Mouse (Mus musculus) layer of hippocampus, adult 18-20 months (tissue): Measurements from ENCODE around the gene Dync2h1. TPM values are rescaled to one million over a fixed set of nuclear protein-coding genes. Genes with fewer than 3 reads are reported as not detected.
"Not testable (repeated sequence)": the region's sequence is repeated elsewhere in the genome, so short reads cannot be mapped to it uniquely, and the experiment has no call there.

ENCODE experiments used
- DNase-seq, 2 experiments: peaks; one replicate each; pipeline ENCODE4 v3.0.0; 2022; ENCODE audit warnings: low spot score in 2 of 2
- long read RNA-seq: library from polyadenylated mRNA; stranded (forward); transcript quantifications from one replicate; pipeline ENCODE4 v2.0.0, GENCODE M21; 2021
- total RNA-seq, 2 experiments: library from RNA; stranded (reverse); gene quantifications; 2 replicates each; pipeline ENCODE4 v1.2.3; 2021

Dync2h1 gene
- total RNA-seq: 10 to 100 TPM; 28.0 to 29.4 TPM
- long read RNA-seq, partial matches to known transcripts: 0 of 12 reads
- long read RNA-seq, other reads (novel, unspliced or antisense): 12 of 12 reads

DNA sequence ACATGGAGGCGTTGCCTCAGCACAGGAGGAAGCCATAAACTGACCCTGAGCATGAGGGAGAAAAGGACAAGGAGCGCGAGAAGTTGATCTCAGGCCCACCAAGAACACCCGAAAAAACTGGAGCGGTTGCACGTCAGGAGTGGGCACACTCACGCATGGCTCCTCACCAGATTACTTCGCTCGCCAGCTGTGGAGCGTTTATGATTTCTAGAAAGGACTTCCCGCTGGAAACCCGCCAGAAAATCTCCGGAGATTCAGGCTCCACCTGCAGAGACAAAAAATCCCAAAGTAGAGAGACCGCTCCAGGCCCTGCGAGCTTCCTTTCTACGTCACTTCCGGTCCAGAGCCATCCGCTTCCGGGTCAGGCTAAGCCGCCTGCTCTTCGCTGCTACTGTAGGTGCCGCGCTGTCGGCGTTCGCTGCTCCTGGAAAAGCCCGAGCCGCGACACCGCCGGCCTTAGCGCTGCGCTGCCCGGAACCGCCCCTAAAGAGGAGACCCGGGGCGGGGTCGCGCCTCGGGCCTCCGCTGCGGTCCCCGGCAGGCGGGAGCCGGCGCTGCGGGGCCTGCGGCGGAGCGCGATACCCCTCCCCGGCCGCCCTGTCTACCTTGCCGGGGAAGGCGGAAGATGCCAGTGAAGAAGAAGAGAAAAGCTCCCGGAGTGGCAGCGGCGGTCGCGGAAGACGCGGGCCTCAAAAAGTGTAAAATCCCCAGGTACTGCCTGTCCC lies at the start of gene Dync2h1, which contains the start of gene Dcun1d5:
Gene Dync2h1, minus strand, starts transcription at position 275 of the 725 bp plus-strand sequence.
Gene Dcun1d5, plus strand, starts transcription at position 349 of the 725 bp plus-strand sequence.
- peak; percentile 89 to 95 for DNase-seq

DNA sequence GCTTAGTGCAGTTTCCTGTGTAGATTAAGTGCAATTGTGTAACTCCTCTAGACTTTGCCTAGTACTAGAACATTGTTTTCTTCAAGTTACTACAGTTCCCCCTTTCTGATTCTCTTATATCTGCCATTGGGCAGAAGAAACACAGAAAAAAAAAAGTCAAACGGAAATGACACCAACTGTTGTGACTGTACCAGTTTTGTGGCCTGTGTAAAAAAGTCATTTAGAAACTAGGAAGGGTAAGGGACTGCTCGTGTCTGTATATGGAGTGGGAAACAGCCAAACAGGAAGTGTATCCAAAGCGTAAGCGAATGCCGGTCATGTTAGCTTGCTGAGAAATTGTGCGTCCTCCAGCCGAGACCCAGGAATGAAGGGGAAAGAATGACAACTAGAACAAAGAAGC lies 37.2 kb upstream of the Dync2h1 start:
- no peak for DNase-seq

DNA sequence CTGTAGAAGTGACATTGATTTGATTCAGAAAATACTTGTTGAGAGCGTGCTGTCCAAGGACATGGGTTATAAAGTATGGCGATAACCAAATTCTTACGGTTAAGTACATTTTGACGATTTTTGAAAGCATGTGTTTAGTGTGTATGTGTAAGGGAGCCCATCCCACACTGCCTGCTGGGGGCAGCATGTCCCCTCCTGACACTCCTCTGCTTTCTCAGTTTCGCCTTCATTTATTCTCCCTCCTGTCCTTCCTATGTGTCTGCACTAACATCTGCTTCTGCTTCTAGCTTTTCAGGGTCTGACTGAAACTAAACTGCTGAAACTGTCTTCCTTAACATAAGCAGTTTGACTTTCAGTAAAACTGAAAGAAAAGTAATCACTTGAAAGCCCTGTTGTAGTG lies 36.8 kb upstream of the Dync2h1 start:
- DNase-seq: no peak

DNA sequence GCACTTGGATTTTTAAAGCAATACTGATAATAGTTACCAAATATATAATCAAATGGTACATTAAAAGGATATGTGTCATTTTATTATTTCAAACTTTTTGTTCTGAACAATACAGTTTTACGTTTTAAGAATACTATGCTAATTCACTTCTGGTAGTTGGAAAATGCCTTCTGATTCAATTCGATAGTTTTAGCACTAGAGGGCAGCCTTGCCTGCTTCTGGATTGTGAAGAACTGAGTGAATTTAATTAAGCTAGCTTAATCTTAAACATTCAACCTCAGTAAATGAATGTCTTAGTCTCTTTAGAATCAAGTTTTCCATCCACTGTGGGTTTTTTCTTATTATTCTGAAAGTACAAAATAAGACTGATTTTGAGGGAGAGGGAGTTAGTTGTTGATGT lies 32.0 kb upstream of the Dync2h1 start:
- DNase-seq: peak in 1 of 2 experiments; percentile 9

DNA sequence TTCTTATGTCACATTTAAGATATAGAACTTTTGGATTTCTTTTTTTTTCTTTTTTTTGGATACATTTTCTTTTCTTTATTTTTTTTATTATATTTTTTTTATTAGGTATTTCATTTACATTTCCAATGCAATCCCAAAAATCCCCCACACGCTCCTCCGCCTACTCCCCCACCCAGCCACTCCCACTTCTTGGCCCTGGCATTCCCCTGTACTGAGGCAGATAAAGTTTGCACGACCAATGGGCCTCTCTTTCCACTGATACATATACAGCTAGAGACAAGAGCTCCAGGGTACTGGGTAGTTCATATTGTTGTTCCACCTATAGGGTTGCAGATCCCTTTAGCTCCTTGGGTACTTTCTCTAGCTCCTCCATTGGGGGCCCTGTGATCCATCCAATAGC lies 6.4 kb upstream of the Dync2h1 start:
- DNase-seq: not testable (repeated sequence)

DNA sequence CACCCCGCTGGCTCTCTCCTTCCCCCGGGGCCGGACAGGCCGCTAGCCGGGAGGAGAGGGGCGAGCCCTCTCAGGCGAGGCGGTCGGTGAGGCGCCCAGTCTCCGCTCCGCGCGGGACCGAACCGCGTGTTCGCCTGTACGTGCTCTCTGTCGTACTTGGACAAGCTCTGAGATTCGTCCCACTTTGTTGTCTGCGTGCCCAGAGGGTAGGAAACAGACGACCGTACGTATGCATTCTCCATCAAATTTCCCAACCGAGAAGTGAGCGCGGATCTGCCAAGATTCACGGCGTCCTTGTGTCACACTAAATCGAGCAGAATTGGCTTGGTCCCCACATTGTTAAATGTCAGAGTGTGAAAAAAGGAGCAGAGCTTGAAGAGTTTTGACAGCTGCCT lies 648 bp upstream of the Dync2h1 start:
- DNase-seq: peak; percentile 6 to 57

DNA sequence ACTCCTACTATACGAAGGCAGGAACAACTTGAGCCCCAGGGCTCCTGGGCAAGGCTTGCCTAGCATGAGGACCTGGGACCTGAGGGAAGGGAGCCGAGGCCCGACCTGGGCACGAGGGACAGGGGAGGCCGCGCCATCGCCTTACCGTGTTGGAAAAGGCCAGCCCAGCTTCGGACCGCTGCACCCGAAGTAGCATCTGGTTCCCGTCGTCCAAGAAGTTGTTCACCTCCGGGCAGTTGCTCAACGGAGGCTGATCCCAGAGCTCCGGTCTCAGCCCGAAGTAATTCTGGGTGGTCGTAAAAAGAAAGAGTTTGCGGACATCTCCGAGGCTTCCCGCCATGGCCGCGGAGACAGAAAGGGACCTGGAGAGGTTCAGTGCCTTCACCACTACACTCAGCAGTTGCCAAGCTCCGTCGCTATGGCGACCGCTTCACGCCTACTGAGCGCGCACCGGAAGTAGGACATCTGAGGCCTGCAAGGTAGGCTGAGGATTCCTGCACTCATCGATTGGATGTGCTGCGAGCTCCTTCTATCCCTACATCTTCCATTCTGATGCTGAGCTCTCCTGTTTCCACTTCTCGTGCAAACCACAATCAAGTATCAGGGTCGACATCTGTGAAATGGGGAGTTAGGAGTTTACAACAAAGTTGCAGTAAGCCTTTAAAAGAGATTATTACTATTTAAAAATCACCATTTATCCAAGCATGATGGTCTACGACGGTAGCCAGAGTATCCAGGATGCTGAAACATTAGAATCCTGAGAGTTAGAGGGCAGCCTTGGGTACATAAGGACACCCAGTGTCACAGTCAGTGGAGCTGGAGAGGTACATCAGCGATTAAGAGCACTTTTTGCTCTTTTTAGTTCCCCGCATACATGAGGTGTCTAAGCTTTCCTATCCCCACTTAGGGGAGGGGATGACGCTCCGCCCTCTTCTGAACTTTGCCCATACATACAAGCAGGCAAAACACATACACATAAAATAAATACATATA lies 7.3 kb downstream of the Dync2h1 start:
- DNase-seq: peak; percentile 91 to 96

DNA sequence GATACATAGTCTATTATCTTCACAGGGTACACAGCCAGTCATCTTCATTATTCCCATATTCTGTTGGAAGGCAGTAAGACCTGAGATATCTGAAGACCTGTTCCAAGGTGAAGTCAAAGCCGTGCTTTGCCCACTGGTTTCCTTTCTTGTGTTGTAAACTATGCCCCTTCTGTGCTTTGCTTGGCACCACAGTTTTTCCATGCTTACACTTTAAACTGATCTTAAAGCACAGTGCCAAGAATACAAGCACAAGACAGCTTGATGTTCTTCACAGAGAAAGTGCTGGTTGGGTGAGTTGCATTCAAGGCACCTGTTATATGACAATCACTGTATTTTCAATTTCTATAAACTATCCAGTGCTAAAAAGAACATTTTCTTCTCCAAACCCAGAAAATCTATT lies 10.5 kb downstream of the Dync2h1 start:
- no peak for DNase-seq

DNA sequence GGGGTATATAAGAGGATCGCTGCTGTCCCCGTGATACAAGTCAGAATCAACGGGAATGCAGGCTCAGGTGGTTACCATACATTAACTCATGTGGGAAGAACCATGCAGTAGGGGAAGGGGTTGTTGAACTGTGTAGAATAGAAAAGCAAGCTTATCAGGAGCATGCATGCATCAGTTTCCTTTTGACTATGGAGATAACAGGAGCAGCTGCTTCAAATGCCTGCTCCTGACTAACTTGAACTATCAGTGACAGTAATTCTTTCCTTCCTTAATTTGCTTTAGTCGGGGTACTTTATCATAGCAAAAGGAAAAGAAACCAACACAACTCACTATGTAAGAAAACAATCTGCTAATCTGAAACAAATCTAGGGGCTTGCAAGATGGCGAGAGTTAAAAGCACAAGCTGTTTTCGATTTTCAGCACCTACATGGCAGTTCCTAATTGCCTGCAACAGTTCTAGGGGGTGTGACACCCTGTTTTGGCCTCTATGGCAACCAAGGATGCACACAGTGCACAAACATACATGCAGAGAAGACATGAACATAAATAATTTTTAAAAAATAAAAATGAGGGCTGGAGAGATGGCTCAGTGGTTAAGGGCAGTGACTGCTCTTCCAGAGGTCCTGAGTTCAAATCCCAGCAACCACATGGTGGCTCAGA lies 16.8 kb downstream of the Dync2h1 start:
- DNase-seq: no peak

DNA sequence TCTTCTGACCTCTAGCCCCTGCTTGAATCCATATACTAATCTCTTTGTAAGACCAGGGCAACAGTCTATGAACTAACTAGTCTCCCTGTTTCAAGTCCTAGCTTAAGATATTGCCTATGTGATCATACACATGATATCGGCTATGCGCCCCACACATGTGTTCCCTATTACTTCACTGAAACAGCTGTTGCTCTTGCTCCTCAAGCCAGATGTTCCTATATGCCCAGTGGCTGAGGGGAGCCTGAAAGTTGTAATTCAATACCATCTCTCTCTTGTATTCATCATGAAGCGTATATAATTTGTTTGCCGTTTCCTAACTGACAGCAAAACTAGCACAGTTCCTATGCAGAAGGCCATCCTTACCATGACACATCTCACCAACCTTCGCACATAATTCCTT lies 23.6 kb downstream of the Dync2h1 start:
- no peak for DNase-seq

DNA sequence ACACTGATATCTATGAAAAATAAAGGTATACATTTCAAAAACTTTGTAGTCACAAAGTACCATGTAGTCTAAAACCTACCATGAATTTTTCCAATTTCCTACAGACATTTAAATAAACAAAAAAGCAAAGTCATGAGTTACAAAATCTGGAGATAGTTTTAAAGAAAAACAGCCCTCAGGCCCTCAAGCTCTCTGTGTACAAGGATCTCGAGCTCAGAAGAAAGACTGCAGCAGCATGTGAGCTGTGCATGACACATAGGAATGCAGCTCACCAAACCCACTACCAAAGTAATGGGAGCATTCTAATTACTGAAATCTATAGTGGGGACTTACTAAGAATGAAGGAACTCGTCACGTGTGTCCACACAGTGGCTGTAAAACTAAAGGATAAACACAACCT lies 24.5 kb downstream of the Dync2h1 start:
- no peak for DNase-seq

DNA sequence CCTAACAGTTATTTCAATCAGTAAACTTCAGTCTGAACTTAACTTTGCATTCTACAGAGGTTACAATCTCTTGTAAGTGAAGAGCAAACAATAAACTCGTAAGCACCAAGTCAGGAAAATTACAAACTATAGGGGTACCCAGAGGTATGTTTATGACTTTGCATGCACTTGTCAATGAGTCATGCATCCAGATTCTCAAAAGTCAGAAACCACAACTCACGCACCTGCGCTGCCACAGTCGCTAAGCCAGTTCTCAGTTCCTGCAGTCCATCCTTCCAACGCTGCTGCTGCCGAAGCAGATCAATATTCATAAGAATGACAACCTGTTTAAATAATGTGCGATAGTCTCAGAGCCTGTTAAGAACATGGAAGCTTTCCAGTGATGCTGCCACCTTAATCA lies 25.6 kb downstream of the Dync2h1 start:
- no peak for DNase-seq

DNA sequence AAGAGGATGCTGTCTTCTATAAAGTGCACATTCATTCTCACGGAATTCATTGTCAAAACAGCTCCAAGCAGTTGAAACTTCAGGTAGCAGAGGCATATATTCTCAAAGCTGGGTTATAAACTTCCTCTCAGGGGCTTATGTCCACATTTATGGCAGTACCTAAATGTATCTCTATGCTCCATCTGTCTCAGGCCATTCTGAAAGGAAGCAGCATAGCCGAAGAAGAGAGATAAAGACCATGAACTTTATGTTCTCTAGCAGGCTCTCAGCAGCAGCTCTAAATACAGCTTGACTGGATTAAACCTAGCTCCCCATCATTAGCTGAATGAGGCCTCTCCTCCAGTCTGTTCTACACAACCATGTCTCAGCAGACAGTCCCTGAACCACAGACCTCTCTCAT lies 29.9 kb downstream of the Dync2h1 start:
- DNase-seq: no peak

DNA sequence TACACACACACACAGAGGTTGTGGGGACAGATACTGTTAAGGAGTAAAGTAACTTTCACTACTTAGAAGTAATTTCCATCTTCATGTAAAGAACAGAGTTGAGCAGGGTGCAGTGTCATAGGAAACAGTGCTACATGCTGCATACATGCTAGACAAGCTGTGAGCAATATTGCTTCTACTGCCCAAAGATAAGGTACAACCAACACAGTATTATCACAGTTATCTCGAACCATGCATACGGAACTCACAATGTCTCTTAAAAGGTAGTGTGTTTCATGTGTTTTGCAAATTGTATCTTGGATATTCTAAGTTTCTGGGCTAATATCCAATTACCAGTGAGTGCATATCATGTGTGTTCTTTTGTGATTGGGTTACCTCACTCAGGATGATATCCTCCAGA lies 61.4 kb downstream of the Dync2h1 start:
- DNase-seq: no peak

DNA sequence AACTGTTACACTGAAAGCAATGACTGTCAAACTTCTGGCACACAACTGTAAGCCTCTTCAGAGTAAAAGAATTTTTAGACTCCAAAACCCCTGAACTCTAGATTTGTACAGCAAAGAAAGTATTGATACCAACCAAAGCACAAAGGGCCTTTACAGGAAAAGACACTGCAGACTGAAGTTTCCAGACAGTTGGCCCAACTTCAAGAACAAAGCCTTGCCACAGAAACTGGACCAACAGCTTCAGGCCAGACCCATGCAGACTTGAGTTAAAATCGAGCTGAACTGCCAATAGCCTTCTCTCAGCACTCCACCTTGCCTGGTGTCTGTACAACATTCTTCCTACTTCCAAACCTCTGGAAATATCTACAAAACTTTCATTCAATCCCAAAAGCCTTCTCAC lies 74.1 kb downstream of the Dync2h1 start:
- no peak for DNase-seq

DNA sequence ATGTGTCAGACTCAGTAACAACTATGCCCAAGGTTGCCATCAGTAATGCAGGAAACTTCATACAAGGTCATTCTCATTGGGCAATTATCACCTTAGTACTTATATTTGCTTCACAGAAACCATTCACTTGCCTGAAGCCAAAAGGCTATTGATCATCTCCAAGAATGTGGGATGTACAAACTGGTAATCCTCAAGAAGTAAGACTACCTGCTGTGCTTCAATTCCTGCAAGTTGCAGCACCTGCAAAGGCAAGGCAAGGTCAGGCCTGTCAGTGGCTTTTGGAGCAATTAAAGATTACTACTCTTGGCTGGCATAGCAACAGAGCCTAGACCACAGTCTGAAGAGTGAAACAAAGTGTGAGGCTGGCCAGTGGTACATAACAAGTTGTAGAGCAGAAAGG lies 82.9 kb downstream of the Dync2h1 start:
- DNase-seq: no peak

DNA sequence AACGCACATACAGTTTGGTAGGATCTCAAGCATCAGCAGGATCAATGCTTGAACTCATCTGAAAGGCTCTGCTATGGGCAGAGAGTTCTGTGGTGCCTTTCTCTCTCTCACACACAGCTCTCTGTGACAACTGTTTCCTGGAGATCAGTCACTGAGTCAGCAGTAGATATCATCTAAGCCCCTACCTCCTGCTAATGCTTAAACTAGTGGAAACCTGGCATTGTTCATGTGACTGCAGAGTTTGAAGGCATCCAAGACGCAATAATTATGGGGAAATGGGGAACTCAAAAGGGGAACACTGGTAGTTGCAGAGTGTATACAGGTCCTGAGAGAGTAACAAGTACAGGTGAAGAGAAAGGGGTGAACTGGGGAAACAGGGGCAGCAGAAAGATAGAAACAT lies 109.6 kb downstream of the Dync2h1 start:
- DNase-seq: no peak

DNA sequence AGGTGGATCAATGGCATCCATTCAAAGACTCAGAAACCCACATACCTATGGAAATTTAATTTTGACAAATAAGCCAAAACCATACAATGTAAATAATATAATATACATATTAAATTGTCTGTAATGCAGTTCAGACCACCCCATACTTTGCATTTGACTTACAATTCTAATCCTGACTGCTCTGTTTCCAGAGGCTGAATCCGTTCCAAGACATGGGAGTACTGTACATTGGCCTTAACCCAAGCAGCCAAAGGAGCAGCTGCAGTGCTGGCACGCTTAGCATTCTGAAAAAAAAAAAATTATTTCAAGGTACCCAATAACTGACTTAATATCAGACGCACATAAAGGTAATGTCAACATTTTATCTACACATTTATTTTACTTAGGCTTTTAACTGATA lies 113.4 kb downstream of the Dync2h1 start:
- peak in 1 of 2 experiments; percentile 11 for DNase-seq

DNA sequence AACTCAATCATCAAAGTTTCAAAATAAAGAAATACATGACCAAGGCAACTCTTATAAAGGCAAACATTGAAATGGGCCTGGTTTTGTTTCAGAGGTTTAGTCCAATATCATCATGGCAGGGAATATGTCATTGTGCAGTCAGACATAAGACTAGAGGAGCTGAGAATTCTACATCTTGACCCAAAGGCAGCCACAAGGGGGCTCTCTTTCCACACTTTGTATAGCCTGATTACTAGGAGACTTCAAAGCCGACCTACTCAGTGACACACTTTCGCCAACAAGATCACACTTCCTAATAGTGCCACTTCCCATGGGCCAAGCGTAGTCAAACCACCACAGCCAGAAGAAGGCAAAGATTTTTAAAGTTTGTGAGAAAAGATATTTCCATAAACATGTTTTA lies 133.7 kb downstream of the Dync2h1 start:
- DNase-seq: peak in 1 of 2 experiments; percentile 39

DNA sequence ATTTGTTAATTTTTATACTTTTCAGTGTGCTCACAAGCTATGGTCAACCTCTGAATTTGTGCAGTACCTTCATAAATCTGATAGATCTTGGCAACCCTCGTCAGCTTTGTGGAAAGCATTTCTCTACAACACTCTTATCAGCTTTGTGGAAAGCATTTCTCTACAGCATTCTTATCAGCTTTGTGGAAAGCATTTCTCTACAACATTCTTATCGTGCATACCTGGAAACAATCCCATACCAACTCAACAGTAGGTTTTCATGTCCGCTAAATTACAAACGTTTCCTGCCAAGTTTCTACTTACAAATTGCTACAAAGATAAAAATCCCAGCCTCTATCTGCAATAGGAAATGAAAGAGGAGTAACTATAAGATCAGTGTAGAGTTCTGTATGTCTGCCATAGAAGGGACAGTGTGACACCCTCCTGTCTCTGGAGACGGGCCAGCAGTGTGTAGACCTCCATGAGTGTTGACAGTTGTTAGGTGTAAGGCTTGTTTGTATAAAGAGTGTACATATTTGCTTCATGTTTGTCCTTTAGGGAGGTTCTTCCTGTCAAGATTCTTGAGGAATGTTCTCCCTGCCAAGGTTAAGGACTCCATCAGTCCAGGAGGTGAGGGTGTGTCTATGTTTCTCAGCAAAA lies 141.5 kb downstream of the Dync2h1 start:
- no peak for DNase-seq

DNA sequence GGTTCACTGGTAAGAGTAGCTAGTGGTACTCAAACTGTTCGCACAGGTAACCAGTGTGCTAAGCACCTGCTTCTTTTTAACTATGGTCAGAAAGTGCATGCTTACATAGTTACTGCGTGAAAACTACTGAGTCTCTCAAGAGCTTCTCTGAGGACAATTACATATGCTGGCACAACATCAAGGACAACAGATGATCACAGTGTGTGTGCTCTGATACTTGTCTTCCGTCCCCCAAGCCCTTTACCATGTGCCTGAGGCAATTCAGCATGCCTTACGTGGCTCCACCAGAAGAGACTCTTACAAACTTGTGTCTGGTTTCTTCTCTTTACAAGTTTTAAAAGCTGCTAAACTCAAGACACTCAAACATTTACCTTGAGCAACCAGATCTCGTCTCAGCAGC lies 143.0 kb downstream of the Dync2h1 start:
- no peak for DNase-seq
